Mouse (Mus musculus) liver, embryonic 14.5 days (tissue): ENCODE data around the gene Rnf168.
"Not testable (repeated sequence)": the region's sequence is repeated elsewhere in the genome, so short reads cannot be mapped to it uniquely, and the experiment has no call there.

Experiments used
- CTCF ChIP-seq: IDR thresholded peaks from 2 replicates; pipeline ENCODE4 v1.5.1; 2016; ENCODE audit warnings: antibody characterized with exemption, low read depth, control low read depth
- EP300 ChIP-seq: IDR thresholded peaks from 2 replicates; pipeline ENCODE4 v1.6.1; 2016; ENCODE audit warnings: antibody characterized with exemption, low read depth

DNA sequence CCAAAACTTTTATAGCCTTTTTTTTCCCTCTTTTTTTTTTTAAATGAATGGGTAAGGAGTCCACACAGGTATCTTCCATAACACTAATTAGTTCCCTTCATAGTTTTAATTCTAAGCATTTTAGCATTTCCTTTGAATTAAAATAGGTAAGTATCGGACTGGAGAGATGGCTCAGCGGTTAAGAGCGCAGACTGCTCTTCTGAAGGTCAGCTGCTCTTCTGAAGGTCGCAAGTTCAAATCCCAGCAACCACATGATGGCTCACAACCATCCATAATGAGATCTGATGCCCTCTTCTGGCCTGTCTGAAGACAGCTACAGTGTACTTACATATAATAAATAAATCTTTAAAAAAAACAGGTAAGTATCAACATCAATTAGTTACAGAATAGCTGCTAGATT, 22.4 kb downstream of the Rnf168 start:
- not testable (repeated sequence) for TF ChIP-seq CTCF, EP300
